Mouse (Mus musculus) gastrocnemius, postnatal 10 days (tissue): ENCODE measurements around the gene Rab37. TPM values are rescaled to one million over a fixed set of nuclear protein-coding genes. Genes with fewer than 3 reads are reported as not detected.

ENCODE experiments used
- DNase-seq: peaks from one replicate; pipeline ENCODE4 v3.0.0; 2021; ENCODE audit warnings: mixed read lengths
- long read RNA-seq, 2 experiments: library from polyadenylated mRNA; stranded (forward); transcript quantifications; one replicate each; pipeline ENCODE4 v2.0.0; 2021
- total RNA-seq, 2 experiments: library from RNA; stranded (reverse); gene quantifications; 2 replicates each; pipeline ENCODE4 v1.2.3; 2021

The Rab37 gene
- total RNA-seq, result under 1 TPM; 0.21 to 0.77 TPM
- long read RNA-seq, experiment 1, partial matches to known transcripts, result 0 of 1 reads
- long read RNA-seq, experiment 1, other reads (novel, unspliced or antisense), result 1 of 1 reads
- long read RNA-seq, experiment 2, partial matches to known transcripts, result 0 of 1 reads
- long read RNA-seq, experiment 2, other reads (novel, unspliced or antisense), result 0 of 1 reads

DNA sequence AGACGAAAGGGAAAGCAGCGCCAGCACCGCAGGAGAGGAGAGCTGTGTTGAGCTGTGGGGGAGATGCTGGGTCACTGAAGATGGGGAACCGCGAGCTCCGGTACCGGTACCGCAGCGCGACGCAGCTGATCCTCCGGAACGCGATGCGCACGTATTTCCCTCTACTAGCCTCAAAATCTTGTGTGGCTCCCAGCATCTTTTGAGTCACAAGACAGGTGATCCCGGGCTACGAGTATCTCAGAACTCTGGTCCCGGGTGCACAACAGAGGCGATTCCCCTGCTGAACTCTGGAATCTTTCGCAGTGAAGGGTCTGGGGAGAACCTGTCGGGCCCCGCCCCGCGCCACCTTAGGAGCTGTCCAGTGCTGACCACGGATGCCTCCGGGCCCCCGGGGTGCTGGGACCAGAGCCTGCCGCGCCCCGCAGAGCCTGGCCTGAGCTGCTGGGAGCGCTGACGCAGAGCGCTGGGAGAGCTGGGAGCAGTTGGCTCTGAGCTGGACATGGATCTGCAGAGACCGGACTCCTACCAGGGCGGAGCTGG lies at the start of gene Rab37:
TSS of gene Rab37 (plus strand) at position 70 of the 540 bp plus-strand sequence.
- no peak for DNase-seq

DNA sequence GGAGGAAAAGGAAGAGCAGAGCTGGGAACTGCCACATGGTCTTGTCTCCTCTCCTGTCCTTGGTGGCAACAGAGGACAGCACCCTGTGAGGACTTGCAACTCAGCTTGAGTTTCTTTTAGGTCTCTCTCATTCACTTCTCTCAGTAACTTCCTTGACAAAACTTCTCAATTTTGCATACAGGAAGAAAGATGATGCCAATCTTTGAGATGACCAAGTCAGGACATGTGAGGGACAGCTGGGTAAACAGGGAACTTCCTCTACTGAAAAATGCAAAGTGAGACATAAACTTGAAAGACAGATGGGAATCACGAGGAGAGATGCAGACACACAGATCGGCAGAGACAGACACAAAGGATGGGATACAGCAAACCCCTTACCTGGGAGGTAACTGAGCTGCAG lies 43.0 kb upstream of the Rab37 start, which contains the start of gene Cd300ld3:
TSS of gene Cd300ld3 (minus strand) at position 151 of the 400 bp plus-strand sequence.
- DNase-seq, result no peak

DNA sequence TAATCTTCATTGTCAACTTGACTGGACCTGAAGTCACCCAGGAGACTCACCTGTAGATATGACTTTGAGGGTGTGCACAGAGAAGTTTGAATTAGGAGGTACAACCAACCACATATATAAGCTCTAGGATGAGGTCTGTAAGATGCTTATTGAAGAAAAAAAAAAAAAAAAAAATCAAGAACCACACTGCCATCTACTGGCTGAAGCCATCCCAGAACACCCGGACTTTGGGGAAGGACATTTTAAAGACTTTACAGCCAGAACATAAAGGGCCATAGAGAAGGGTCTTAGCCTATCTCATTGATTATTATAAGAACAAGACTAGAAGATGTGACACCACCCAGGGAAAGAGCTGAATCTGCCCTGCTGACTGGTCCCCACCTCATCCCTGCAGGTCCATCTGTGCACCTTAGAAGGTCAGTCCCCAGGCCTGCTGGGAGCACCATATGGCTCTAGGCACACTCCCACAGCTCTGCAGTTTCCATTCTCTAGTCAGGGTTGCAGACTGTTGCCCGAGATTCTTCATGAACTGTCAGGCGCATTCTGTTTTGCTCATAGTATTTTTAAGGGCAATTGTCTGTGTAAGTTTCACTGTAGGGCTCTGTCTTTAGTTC lies 41.8 kb upstream of the Rab37 start:
- DNase-seq, result no peak

DNA sequence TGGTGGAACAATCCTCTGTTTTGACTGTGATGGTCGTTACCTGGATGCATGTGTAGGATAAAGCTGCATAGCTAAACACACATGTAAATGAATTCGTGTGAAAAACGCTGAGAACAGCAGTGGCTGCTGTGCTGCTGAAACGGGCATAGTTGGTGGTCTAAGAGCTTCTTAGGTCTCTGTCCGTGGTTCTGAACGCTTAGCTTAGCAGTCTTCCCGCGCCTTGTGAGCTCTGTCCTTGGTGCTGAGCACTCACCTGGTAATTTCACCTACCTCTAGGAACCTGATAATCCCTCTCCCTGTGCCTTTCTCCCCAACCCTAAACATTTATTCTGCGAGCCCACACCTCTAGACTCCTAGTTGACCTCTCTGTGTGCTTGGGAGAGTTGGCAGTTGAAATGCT lies 39.0 kb upstream of the Rab37 start:
- no peak for DNase-seq

DNA sequence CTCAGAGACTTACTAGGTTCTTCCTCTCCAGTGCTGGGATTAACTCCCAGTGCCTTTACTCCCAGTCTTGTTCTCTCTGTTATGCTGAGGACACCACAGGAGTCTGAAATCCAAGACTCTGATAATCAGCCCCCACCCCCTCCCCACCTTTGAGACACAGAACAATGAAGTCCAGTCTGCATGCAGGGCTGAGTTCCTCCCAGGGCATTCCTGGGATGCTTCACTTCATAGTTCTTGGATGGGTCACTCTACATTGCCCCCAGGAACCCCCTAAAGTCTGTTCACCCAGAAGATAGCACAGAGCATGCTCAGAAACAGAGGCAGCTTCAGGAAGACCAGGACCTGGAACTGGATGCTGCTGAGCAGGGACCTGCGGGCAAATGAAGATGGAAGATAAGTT lies 38.2 kb upstream of the Rab37 start:
- no peak for DNase-seq

DNA sequence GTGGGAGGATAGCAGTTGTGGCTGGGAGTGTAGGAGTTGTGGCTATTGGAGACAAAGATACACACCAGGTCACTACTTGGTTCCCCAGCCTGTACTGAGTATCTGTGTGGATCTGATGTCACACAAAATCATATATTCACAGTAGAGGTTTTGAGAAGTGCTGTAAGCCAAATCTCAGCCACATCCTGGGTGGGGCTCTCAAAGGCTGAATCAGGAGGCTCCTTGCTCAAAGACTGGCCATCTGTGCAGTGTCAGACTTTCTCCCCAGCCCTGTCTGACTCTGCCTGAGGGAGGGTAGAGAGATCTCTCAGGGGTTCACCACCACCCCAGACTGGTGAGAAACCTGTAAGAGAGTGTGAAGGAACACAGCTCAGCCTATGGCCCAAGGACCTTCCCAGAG lies 36.7 kb upstream of the Rab37 start:
- no peak for DNase-seq

DNA sequence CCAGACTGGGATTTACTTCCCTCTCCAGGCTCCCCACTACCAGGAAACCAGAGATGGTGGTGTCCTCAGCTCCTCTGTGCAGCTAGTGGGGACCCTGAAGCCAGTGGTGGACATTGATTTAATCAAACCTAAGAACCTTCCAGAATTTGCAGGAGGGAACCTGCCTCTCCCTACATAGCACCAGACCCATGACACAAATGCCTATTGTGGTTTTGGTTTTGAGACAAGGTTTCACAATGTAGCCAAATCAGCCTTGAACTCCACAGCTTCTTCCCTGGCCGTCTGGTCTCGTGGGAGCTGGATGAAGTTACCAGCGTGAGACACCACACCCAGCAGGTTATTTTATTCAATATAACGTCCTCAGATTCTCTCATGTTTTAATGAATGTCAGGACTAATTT lies 32.5 kb upstream of the Rab37 start:
- no peak for DNase-seq

DNA sequence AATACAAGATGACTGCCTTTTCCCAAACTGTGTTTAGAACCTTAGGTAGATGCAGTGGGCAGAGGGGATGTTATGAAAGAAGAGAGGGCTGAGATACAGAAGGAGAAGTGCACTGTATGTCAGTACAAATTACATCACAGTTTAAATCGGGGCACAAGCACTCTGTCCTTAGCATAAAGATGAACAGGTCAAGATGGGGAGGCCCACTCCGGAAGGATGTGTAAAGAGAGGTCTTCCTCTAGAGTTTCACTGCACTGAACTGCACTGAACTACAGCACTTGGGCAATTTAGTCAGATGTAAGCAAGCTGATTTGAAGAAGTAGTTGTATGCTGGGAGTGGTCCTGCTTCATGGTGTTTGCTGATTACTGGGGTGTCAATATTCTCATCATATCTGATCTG lies 31.4 kb upstream of the Rab37 start:
- DNase-seq, result no peak

DNA sequence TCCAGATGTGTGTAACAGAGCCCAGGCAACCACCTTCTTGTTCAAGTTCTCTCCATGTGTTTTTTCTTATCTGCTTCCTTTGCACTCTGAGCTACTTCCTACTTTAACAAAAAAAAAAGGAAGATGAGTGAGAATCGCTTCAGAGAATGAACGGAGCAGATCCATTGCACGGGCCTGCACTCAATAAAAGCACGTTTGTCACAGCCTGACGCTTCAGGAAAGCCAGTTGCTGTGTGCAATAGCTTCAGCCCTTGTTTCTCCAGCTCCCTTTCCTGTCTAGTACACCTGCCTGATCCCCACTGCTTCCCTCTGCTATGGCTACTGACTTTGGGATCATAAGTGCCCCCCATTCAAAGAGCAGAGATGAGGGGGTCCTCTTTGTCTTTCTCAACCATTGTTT lies 29.2 kb upstream of the Rab37 start, which contains the start of gene Cd300e:
TSS of gene Cd300e (minus strand) at position 101 of the 400 bp plus-strand sequence.
- no peak for DNase-seq

DNA sequence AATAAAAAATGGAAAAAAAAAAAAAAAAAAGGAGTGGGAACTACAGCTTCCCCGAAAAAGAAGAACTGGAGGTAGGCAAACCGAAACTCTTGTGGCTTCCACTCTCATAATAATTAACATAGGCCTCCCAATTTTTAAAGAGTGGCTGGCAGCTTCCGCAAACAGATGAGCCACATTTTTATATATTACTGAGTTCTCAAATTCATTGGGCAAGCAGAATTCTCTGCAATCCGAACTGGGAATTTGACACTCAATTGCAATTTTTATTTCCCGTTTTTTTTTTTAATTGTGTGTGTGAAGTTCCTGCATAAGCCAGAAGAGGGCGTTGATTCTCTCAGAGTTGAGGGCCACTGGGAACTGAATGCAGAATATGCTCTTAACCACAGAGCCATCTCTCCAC lies 24.5 kb upstream of the Rab37 start:
- no peak for DNase-seq

DNA sequence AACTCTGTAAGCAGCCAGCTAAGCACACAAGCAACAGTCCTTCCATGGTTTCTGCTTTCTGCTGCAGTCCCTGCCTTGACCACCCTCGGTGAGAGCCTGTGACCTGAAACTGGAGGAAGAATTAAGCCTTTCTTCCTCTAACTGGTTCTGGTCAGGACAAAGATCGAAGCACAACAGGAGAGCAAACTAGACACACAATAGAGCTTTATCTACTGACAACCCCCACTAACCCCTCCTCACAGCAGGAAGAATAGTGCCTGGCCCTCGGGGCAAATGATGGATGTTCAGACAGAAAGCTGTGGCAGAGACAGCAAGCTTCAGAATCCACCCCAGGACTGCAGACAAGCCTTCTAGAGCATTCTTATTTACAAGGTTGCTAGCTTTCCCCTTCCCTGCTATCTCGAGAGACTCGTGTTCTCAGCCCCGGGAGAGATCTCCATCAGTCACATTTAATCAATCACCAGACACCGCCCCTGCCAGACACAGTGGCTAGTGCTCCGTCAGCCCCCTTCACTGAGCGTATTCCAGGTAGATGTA lies 20.1 kb upstream of the Rab37 start:
- no peak for DNase-seq

DNA sequence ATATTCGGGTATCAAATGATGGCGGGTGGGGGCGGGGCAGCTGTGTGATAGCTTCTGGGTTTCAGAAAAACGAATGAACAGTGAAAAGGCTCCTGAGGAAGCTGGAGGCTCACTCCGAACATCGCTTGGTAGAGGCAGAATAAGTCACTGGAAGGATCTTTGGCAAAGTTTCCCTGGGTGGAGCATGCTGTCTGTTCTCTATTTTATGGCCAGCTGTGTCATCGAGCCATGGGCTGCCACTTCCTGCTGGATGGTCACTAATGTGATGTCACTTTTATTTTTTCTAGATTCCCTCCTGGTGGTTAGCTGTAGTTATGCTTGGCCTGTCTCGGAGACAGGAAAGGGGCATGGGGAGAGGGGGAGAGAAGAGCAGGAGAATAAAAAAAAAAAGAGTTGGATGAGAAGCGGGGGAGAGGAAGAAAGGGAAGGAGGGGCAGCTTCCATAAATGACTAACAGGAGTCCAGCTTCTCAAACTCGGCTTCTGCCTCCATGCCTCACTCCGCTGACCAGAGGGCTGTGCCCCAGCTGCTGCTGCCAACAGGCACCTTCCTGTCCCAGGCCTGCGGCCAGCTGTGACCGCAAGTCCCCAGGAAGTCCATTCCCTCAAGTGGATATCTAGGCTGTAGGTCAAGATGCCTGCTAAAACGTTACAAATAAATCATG lies 19.5 kb upstream of the Rab37 start:
- DNase-seq, result peak; percentile 45

DNA sequence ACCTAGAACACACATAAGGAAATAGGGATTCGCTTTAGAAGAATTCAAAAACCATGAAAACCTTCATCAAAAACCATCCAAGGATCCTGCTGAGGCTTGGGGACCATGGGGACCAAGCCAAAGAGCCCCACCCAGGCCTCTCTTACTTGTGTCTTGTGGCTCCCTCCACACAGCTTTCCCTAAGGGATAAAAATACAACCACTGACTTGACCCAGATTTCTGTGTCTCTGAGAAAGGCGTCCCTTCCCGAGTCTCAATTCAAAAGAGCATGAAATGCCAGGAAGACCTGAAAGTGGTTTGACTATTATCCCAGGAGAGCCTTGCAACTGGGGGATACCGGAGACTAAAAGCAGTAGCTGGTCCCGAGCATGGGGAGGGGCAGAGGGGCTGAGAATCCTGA lies 18.2 kb upstream of the Rab37 start:
- DNase-seq, result no peak

DNA sequence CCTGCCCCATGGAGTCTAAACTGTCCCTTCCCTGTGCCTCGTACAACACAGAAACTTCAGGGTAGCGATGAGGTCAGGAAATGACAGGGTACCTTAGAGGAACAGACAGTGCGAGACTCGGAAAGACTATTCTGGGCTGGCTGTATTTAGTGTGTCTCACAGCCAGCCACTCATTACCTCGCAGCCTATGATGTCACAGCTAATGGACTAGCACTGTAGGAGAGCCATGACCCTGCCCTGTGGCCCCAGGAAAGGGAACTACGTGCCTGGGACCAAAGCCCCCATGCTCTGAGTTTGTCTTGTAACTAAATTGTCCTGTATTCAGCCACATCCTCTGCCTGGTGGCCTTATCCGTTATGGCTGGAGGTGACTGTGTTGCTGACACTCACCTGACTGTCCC lies 15.8 kb upstream of the Rab37 start:
- no peak for DNase-seq

DNA sequence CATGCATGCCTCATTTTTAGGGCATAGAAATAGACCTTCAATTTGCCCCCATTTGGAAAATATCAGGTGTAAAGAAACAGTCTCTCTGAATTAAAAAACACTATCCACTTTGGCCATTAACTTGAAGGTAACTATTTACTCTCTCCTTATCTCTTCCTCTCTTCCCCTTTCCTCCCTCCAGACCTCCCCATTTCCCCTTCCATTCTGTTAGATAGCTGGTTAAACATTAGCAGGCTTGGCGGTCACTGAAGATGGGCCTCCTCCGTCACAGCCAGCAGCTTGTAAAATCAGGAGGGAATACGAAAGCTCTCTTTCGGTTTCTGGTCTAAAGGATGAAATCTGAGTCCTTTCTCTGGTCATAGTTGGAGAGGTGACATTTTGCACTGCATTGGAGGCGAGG lies 15.4 kb upstream of the Rab37 start:
- no peak for DNase-seq

DNA sequence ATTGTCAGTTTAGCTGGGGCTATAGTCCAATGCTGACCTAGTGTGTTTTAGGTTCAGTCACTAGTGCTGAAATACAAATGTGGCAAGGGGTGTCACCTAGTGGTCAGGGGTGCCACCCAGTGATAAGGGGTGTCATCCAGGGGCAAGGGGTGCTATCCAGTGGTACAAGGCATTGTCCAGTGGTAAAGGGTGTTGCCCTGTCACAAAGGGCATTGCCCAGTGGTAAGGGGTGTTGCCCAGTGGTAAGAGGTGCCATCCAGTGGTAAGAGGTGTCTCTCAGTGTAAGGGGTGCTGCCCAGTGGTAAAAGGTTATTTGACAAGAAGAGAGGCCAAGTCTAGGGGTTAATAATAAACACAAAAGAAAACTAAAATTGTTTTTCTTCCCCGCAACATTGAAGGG lies 13.8 kb upstream of the Rab37 start:
- DNase-seq, result no peak

DNA sequence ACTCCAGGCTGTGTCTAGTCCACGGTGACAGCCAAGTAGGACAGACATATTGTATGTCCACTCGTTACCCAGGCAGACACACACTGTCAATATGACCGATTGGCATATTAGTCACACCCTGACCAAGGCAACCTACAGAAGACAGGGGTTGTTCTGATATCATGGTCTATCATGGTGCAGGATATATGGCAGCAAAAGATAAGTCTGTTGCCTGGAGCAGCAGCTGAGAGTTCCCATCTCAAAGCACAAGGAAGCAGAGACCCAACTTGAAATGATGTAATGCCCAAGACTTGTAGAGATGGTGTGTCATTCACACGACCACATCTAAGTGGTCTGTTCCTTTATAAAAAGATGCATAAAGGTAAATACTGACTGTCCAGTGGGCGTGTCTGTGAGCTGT lies 12.6 kb upstream of the Rab37 start:
- DNase-seq, result no peak

DNA sequence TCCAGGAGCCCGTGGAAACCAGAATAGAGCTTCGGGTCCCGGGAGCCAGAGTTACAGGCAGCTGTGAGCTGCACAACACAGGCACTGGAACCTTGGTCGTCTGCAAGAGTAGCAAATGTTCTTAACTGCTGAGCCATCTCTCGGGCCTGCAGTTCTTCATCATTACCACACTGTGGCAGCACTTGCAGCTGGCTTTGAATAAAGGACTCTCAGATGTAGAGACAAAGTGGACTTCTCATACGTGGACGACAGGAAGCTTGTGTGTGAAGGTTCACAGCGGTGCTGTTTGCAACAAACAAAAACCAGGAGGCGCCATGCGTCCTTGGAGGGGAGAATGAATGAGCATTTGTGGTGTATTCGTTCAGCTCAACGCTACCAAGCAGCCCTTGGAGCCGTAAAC lies 10.3 kb upstream of the Rab37 start:
- DNase-seq, result peak; percentile 16

DNA sequence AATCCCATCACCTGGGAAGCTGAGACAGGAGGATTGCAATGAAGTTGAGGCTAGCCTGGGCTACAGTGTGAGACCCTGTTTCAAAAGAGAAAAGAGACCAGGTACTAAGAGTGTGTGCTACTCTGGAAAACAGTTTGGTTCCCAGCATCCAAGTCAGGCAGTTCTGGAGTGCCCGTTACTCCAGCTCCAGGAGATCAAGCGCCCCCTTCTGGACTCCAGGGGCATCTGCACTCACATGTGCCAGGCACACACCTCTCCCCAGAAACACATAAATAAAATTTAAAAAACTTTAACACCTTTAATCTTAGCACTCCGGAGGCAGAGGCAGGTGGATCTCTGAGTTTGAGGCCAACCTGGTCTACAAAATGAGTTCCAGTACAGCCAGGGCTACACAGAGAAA lies 9.9 kb upstream of the Rab37 start:
- no peak for DNase-seq

DNA sequence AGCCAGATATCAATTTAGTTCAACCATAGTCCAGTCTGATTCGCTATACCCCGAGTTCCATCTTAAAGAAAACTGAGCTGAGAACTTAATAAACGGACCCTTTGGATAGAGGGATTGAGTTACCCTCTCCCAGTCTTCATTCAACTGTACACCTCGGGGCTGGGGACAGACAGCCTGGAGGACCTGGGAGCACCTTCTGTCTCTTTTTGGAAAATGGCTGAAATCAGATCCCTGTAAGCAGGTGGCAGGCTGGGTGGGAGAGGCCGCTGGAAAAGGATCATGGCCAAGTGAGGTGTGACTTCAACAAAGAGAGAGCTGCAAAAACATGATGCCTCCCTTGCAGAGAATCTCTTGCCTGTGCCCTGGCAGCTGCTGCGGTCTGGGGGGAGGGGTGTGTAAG lies 9.0 kb upstream of the Rab37 start:
- no peak for DNase-seq

DNA sequence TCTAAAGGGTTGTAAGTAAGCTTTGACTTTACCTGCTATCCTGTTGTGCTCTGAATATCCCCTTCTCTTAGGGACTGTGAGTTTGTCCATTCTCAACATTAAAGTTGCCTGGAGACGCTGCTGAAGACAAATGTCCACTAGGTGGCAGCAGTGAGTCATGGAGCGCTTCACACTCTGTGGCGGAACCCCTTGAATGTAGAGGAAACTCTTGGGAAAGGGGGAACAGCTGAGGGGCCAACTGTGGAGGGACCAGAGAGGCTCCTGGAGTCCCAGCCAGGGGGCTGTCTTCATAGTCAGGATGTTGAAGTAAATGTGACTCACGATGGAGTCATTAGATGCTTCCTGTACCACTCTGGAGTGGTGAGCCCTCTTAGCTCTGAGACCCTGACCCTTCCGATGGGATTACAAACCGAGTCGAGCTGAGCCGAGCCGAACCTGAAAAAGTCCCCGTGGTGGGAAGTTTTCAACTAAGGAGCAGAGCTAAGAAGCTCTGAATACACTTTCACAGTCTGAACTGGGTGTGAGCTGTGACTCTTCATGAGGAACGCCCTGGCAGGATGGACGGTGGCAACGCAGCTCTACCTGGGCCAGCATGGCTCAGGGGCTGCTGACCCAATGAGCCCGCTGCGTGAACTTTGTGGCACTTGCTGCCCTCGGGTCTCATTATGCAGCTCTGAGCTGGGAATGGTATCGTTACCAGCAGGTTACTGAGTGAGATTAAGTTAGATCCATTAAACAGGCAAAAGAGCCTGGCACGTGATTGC lies 7.7 kb upstream of the Rab37 start:
- DNase-seq, result peak; percentile 75

DNA sequence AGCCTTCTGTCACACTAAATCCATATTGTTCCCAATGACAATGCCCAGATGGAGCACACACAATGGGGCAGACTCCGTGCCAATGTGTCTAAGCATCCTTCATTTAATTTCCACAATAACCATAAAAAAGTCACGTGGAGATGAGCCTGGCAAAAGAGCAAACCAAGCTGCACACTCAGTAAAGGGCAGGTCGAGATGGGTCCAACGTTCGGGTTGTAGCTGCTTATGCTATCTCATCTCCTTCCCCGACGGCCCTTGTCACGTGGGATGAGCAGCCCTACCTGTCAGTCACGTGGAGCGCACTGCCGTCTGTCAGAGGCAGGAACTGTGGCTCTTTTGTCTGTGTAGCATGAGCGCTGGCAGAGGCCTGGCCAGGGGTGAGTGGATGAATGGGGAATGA lies 6.6 kb upstream of the Rab37 start:
- no peak for DNase-seq

DNA sequence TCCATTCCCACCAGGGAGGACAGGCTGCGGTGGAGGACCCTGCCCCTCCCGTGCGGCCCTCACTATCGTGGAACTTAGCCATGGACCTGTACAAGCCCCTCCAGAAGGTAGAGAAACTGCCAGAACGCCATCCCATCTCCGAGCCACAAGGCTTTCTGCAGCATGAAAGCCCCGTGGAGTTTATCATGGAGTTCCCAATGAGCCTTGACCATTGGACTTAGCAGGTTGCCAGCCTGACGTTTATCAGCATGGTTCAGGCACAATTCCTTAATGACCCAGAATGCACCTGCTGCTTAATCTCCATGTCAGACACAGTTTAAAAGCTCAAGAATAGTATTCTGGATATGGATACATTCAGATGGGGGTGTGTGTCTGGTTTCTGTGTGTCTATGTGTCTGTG lies 6.2 kb upstream of the Rab37 start:
- no peak for DNase-seq
